Mouse (Mus musculus) hindbrain, embryonic 16.5 days (tissue): ENCODE results near the gene Uhrf1bp1. TPM values are rescaled to one million over a fixed set of nuclear protein-coding genes. Genes with fewer than 3 reads are reported as not detected.
A peak's percentile ranks its signal among the peaks of the same experiment; 100 is the strongest.

Experiments
- ATAC-seq: fragments of 200-750 bp; cut with Nextera tagmentation; 2 replicates; pipeline ENCODE4 v1.8.0; 2017; ENCODE audit warnings: moderate TSS enrichment, moderate library complexity
- H3K27ac ChIP-seq: fragments of 300-500 bp; sonication (generic); 2 replicates; pipeline ENCODE4 v1.5.1; 2014; ENCODE audit warnings: low read depth, mild to moderate bottlenecking, control low read depth, low read length, moderate library complexity
- H3K27me3 ChIP-seq: fragments of 300-500 bp; sonication (generic); replicated peaks from 2 replicates; pipeline ENCODE4 v1.6.1; 2014; ENCODE audit warnings: low read length; ENCODE audit not compliant: control insufficient read depth, insufficient read depth
- H3K36me3 ChIP-seq: fragments of 300-500 bp; sonication (generic); 2 replicates; pipeline ENCODE4 v1.6.1; 2014; ENCODE audit warnings: mild to moderate bottlenecking, low read length, moderate library complexity, mixed read lengths; ENCODE audit not compliant: control insufficient read depth, insufficient read depth
- H3K4me1 ChIP-seq: fragments of 300-500 bp; sonication (generic); 2 replicates; pipeline ENCODE4 v1.6.1; 2014; ENCODE audit warnings: low read depth, low read length; ENCODE audit not compliant: control insufficient read depth, insufficient read depth
- H3K4me2 ChIP-seq: fragments of 300-500 bp; sonication (generic); 2 replicates; pipeline ENCODE4 v1.6.1; 2014; ENCODE audit warnings: mild to moderate bottlenecking, low read length, control low read depth, moderate library complexity
- H3K4me3 ChIP-seq: fragments of 300-500 bp; sonication (generic); 2 replicates; pipeline ENCODE4 v1.5.1; 2014; ENCODE audit warnings: mild to moderate bottlenecking, low read length, control low read depth, moderate library complexity
- H3K9ac ChIP-seq: fragments of 300-500 bp; sonication (generic); 2 replicates; pipeline ENCODE4 v1.6.1; 2014; ENCODE audit warnings: low read depth, mild to moderate bottlenecking, control low read depth, low read length, moderate library complexity
- H3K9me3 ChIP-seq: fragments of 300-500 bp; sonication (generic); 2 replicates; pipeline ENCODE4 v1.6.1; 2014; ENCODE audit warnings: mild to moderate bottlenecking, low read length, moderate library complexity; ENCODE audit not compliant: control insufficient read depth
- WGBS: fragments of 180-500 bp; shearing (Covaris S2); extraction: QIAGEN DNeasy Blood & Tissue Kit; methylation state at CpG from one replicate; pipeline ENCODE4 v1.1.7; 2014; 5-methylcytosine and 5-hydroxymethylcytosine counted together
- polyA plus RNA-seq: library from polyadenylated mRNA; unstranded; fragments of >200 nt; fragmentation: Nextera tagmentation; extraction: Ambion mirVana; gene quantifications from 2 replicates; pipeline ENCODE4 v1.2.1, GENCODE M21; 2015

Uhrf1bp1 gene
- polyA plus RNA-seq, 1 experiment from 2014 or later = 5.3 TPM

- WGBS = 83% methylated on average over 5 of the region's 5 CpGs
- H3K36me3 ChIP-seq = no peaks in the 10 kb centered on the region
- no peak for ATAC-seq
- H3K4me1 ChIP-seq = peaks cover 14% of the 10 kb centered on the region
- no peak overlapping the region for H3K4me3 ChIP-seq
- no peak overlapping the region for H3K4me2 ChIP-seq
- H3K27me3 ChIP-seq = no peaks in the 10 kb centered on the region
- no peak overlapping the region for H3K9ac ChIP-seq
- H3K9me3 ChIP-seq = no peaks in the 10 kb centered on the region
- H3K27ac ChIP-seq = no peak overlapping the region
These were observed 82.8 kb downstream of the Uhrf1bp1 start for GRCm38 (mm10) chr17:27939028-27939427.

DNA sequence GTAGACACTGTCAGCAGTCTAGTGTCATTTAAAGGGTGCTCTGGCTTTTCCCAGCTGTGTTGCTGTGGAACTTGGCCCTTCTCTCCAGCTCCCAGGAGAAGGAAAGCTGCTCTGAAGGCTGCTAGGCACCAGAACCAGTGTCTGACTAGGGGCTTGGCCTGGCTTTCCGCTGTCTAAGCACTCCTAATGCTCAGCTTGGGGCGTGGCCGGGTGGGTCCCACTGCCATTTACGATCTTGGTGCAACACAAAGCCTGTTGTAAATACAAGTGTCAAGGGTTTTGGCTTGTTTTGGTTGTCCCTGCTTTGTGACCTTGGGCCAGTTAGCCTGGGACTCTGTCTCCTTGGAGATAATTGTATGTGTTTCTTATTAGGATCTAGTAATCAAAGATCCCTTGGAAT lies 84.1 kb downstream of the Uhrf1bp1 start:
- 77% methylated on average over 4 of the region's 4 CpGs for whole genome bisulfite sequencing
- Histone ChIP-seq H3K4me3 (no peak overlapping the region), H3K4me2 (no peak overlapping the region), H3K36me3 (no peaks in the 10 kb centered on the region), H3K4me1 (peaks cover 15% of the 10 kb centered on the region), H3K27ac (no peak overlapping the region; the same call in 1 of the 2 replicates), H3K9ac (no peak overlapping the region), H3K27me3 (no peaks in the 10 kb centered on the region), H3K9me3 (no peaks in the 10 kb centered on the region)
- ATAC-seq = no peak

DNA sequence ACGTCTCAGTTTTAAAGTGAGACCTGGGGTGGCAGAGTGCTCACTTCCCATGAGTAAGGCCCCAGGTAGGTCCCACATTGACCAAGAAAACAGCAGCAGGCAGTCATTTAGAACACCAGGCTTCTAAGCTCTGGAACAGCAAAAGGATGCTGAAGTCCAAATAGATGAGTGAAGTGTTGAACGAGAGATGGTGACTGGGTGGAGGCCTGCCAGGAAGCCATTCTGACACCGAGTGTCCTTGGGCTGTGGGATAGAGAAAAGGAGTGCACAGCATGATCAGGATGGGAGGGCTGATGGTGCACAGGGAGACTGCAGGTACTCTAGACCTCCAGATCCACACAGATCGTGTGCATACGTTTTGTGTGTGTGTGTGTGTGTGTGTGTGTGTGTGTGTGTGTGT lies 84.9 kb downstream of the Uhrf1bp1 start:
- Histone ChIP-seq H3K4me3 (no peak overlapping the region), H3K36me3 (no peaks in the 10 kb centered on the region), H3K9me3 (no peaks in the 10 kb centered on the region), H3K4me1 (peaks cover 21% of the 10 kb centered on the region), H3K9ac (no peak overlapping the region), H3K4me2 (no peak overlapping the region), H3K27ac (no peak overlapping the region), H3K27me3 (no peaks in the 10 kb centered on the region)
- no peak for ATAC-seq
- 79% methylated on average over 4 of the region's 5 CpGs for WGBS

GRCm38 (mm10) chr17:27941698-27942097 lies 85.5 kb downstream of the Uhrf1bp1 start:
- Histone ChIP-seq H3K36me3 (no peaks in the 10 kb centered on the region), H3K27me3 (no peaks in the 10 kb centered on the region), H3K27ac (no peak overlapping the region), H3K9me3 (no peaks in the 10 kb centered on the region), H3K4me2 (no peak overlapping the region), H3K9ac (no peak overlapping the region), H3K4me3 (no peak overlapping the region), H3K4me1 (peaks cover 26% of the 10 kb centered on the region)
- WGBS = 66% methylated on average over 2 of the region's 2 CpGs
- ATAC-seq = no peak

DNA sequence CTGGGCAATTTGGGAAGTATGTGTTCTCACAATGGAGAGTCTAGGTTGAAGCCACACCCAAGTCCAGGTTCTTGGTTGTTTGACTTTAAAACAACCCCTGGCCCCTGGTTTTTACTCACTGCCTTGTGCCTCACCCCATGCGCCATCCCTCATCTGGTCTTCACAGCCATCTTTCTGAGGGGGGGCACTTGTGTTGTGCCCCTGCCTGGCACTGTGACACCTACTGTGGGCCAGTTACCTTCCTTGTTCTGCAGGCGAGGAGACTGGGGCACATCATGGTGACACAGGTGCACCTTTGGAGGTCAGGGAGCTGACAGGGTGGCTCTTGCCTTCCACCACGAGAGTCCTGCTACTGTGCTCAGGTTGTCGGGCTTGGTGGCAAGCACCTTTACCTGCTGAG lies 85.9 kb downstream of the Uhrf1bp1 start:
- Histone ChIP-seq H3K9me3 (no peaks in the 10 kb centered on the region), H3K4me3 (no peak overlapping the region), H3K9ac (no peak overlapping the region), H3K4me1 (peaks cover 26% of the 10 kb centered on the region), H3K36me3 (no peaks in the 10 kb centered on the region), H3K27ac (no peak overlapping the region), H3K27me3 (no peaks in the 10 kb centered on the region), H3K4me2 (no peak overlapping the region)
- ATAC-seq = no peak
- WGBS = 90% methylated on average over 4 of the region's 4 CpGs

GRCm38 (mm10) chr17:27945546-27946216 lies 89.4 kb downstream of the Uhrf1bp1 start:
- Histone ChIP-seq H3K9me3 (no peaks in the 10 kb centered on the region), H3K27ac (peak overlapping the region; percentile 62), H3K4me2 (no peak overlapping the region), H3K36me3 (no peaks in the 10 kb centered on the region), H3K4me3 (no peak overlapping the region), H3K4me1 (peaks cover 12% of the 10 kb centered on the region), H3K27me3 (no peaks in the 10 kb centered on the region), H3K9ac (no peak overlapping the region)
- peak; percentile 74 for ATAC-seq
- 43% methylated on average over 6 of the region's 6 CpGs for WGBS

DNA sequence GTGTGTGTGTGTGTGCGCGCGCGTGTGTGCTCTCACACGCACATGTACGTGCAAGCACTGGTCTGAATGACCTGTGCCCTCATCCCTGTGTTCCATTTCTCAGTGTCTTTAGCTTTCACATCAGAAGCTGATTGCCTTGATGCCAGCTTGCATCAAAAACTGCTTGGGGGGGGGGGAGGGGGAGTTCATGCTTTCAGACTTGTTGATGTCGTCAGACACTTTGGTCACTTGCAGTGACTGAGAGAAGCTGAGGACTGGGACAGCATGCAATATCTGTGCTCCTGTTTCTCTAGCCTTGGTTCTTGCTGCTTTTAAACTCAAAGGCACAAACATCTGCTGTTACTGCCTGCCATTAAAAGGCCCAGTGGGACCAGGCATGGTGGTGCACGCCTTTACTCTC lies 90.1 kb downstream of the Uhrf1bp1 start:
- Histone ChIP-seq H3K27me3 (no peaks in the 10 kb centered on the region), H3K9ac (no peak overlapping the region), H3K4me1 (peaks cover 12% of the 10 kb centered on the region), H3K9me3 (no peaks in the 10 kb centered on the region), H3K4me3 (no peak overlapping the region), H3K4me2 (no peak overlapping the region), H3K36me3 (no peaks in the 10 kb centered on the region), H3K27ac (peak overlapping the region; percentile 49)
- no peak for ATAC-seq
- WGBS = 73% methylated on average over 8 of the region's 8 CpGs

DNA sequence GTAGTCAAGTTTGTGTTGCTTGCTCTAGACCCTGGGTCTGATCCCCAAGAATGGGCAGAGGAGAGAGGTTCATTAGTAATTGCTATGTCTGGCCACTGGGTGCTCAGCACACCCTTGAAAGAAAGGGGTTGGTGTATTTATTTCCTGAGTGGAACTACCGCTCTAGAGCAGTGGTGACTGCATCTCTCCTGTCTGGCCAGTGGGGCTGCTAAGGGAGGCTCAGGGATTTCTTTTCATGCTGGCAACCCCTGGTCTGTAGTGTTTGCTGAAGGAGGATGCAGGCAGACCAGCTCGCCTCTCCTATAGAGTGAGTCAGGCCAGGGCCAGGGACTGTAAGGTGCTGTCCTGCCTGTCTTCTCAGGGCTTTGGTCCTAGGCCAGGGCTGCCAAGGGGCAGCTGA lies 90.9 kb downstream of the Uhrf1bp1 start:
- Histone ChIP-seq H3K27ac (no peak overlapping the region), H3K27me3 (no peaks in the 10 kb centered on the region), H3K9me3 (no peaks in the 10 kb centered on the region), H3K4me2 (no peak overlapping the region), H3K9ac (no peak overlapping the region), H3K4me3 (no peak overlapping the region), H3K4me1 (peaks cover 12% of the 10 kb centered on the region), H3K36me3 (no peaks in the 10 kb centered on the region)
- 75% methylated on average over 2 of the region's 2 CpGs for WGBS
- no peak for ATAC-seq
